Mouse (Mus musculus): ENCODE results near the gene Lnx1. TPM values are rescaled to one million over a fixed set of nuclear protein-coding genes. Genes with fewer than 3 reads are reported as not detected.

Lnx1 gene
- polyA plus RNA-seq, 1 experiment from 2014 or later, result 5.0 TPM

- no peak for TF ChIP-seq CTCF (IDR thresholded peaks at IDR 0.05; ENCODE audit: low read depth)
Observed at GRCm38 (mm10) chr5:74682735-74683134, 20.0 kb downstream of the Lnx1 start.

GRCm38 (mm10) chr5:74679631-74680030 is 23.1 kb downstream of the Lnx1 start:
- Histone ChIP-seq H3K27ac (ENCODE audit: low read depth, low read length) (no peak overlapping the region), H3K9ac (ENCODE audit: low read depth, low read length) (no peak overlapping the region), H3K4me3 (ENCODE audit: low read depth, low read length) (no peak overlapping the region), H3K27me3 (replicated peaks; ENCODE audit: control insufficient read depth, insufficient read depth, low read length) (no peaks in the 10 kb centered on the region), H3K36me3 (ENCODE audit: control insufficient read depth, insufficient read depth) (peaks cover 6% of the 10 kb centered on the region; the same call in 1 of the 2 replicates), H3K4me1 (replicated peaks; ENCODE audit: control insufficient read depth, insufficient read depth, low read length) (no peaks in the 10 kb centered on the region; the same call in 1 of the 2 replicates), H3K4me2 (replicated peaks; ENCODE audit: low read depth) (no peak overlapping the region), H3K9me3 (ENCODE audit: control insufficient read depth) (no peaks in the 10 kb centered on the region)
- ATAC-seq, result no peak
- 69% methylated on average over 7 of the region's 7 CpGs for WGBS
- no peak for TF ChIP-seq CTCF (IDR thresholded peaks at IDR 0.05; ENCODE audit: low read depth)

More at GRCm38 (mm10) chr5:74682735-74683134, 20.0 kb downstream of the Lnx1 start:
- Histone ChIP-seq H3K27me3 (replicated peaks; ENCODE audit: control insufficient read depth, insufficient read depth, low read length) (no peaks in the 10 kb centered on the region), H3K4me2 (replicated peaks; ENCODE audit: low read depth) (no peak overlapping the region), H3K9me3 (ENCODE audit: control insufficient read depth) (no peaks in the 10 kb centered on the region), H3K4me3 (ENCODE audit: low read depth, low read length) (no peak overlapping the region), H3K36me3 (ENCODE audit: control insufficient read depth, insufficient read depth) (peaks cover 9% of the 10 kb centered on the region; the same call in 1 of the 2 replicates), H3K4me1 (replicated peaks; ENCODE audit: control insufficient read depth, insufficient read depth, low read length) (no peaks in the 10 kb centered on the region; the same call in 1 of the 2 replicates), H3K9ac (ENCODE audit: low read depth, low read length) (no peak overlapping the region), H3K27ac (ENCODE audit: low read depth, low read length) (no peak overlapping the region)
- WGBS, result 96% methylated on average over 1 of the region's 1 CpGs
- no peak for ATAC-seq

GRCm38 (mm10) chr5:74678693-74679092 is 24.0 kb downstream of the Lnx1 start:
- H3K4me3 ChIP-seq (ENCODE audit: low read depth, low read length), result no peak overlapping the region
- TF ChIP-seq CTCF (IDR thresholded peaks at IDR 0.05; ENCODE audit: low read depth), result no peak
- no peak overlapping the region for H3K9ac ChIP-seq (ENCODE audit: low read depth, low read length)
- no peak overlapping the region for H3K27ac ChIP-seq (ENCODE audit: low read depth, low read length)
- H3K27me3 ChIP-seq (replicated peaks; ENCODE audit: control insufficient read depth, insufficient read depth, low read length), result no peaks in the 10 kb centered on the region
- no peak for ATAC-seq
- H3K9me3 ChIP-seq (ENCODE audit: control insufficient read depth), result no peaks in the 10 kb centered on the region
- H3K36me3 ChIP-seq (ENCODE audit: control insufficient read depth, insufficient read depth), result peaks cover 6% of the 10 kb centered on the region; the same call in 1 of the 2 replicates
- H3K4me1 ChIP-seq (replicated peaks; ENCODE audit: control insufficient read depth, insufficient read depth, low read length), result no peaks in the 10 kb centered on the region; the same call in 1 of the 2 replicates
- 88% methylated on average over 5 of the region's 5 CpGs for WGBS
- H3K4me2 ChIP-seq (replicated peaks; ENCODE audit: low read depth), result no peak overlapping the region

- no peaks in the 10 kb centered on the region for H3K27me3 ChIP-seq (replicated peaks; ENCODE audit: control insufficient read depth, insufficient read depth, low read length)
- WGBS, result 72% methylated on average over 19 of the region's 19 CpGs
- 0 out of 2 replicates have a peak, but pooled peaks cover 3% of the 10 kb centered on the region for H3K36me3 ChIP-seq (ENCODE audit: control insufficient read depth, insufficient read depth)
- no peak overlapping the region for H3K9ac ChIP-seq (ENCODE audit: low read depth, low read length)
- no peaks in the 10 kb centered on the region for H3K9me3 ChIP-seq (ENCODE audit: control insufficient read depth)
- H3K4me2 ChIP-seq (replicated peaks; ENCODE audit: low read depth), result no peak overlapping the region
- no peak for ATAC-seq
- no peak overlapping the region for H3K4me3 ChIP-seq (ENCODE audit: low read depth, low read length)
- H3K27ac ChIP-seq (ENCODE audit: low read depth, low read length), result no peak overlapping the region
- no peak for TF ChIP-seq CTCF (IDR thresholded peaks at IDR 0.05; ENCODE audit: low read depth)
- H3K4me1 ChIP-seq (replicated peaks; ENCODE audit: control insufficient read depth, insufficient read depth, low read length), result no peaks in the 10 kb centered on the region; the same call in 1 of the 2 replicates
Observed at GRCm38 (mm10) chr5:74677399-74678338, 25.0 kb downstream of the Lnx1 start.

GRCm38 (mm10) chr5:74672556-74672955 is 30.2 kb downstream of the Lnx1 start:
- Histone ChIP-seq H3K9me3 (ENCODE audit: control insufficient read depth) (no peaks in the 10 kb centered on the region), H3K27ac (ENCODE audit: low read depth, low read length) (no peak overlapping the region), H3K36me3 (ENCODE audit: control insufficient read depth, insufficient read depth) (no peaks in the 10 kb centered on the region), H3K4me1 (replicated peaks; ENCODE audit: control insufficient read depth, insufficient read depth, low read length) (no peaks in the 10 kb centered on the region), H3K9ac (ENCODE audit: low read depth, low read length) (no peak overlapping the region), H3K27me3 (replicated peaks; ENCODE audit: control insufficient read depth, insufficient read depth, low read length) (no peaks in the 10 kb centered on the region), H3K4me2 (replicated peaks; ENCODE audit: low read depth) (no peak overlapping the region), H3K4me3 (ENCODE audit: low read depth, low read length) (no peak overlapping the region)
- TF ChIP-seq CTCF (IDR thresholded peaks at IDR 0.05; ENCODE audit: low read depth), result no peak
- ATAC-seq, result no peak
- 87% methylated on average over 5 of the region's 5 CpGs for WGBS

- Histone ChIP-seq H3K27ac (ENCODE audit: low read depth, low read length) (no peak overlapping the region), H3K27me3 (replicated peaks; ENCODE audit: control insufficient read depth, insufficient read depth, low read length) (no peaks in the 10 kb centered on the region), H3K9me3 (ENCODE audit: control insufficient read depth) (no peaks in the 10 kb centered on the region), H3K9ac (ENCODE audit: low read depth, low read length) (no peak overlapping the region), H3K4me2 (replicated peaks; ENCODE audit: low read depth) (no peak overlapping the region), H3K4me1 (replicated peaks; ENCODE audit: control insufficient read depth, insufficient read depth, low read length) (no peaks in the 10 kb centered on the region), H3K4me3 (ENCODE audit: low read depth, low read length) (no peak overlapping the region), H3K36me3 (ENCODE audit: control insufficient read depth, insufficient read depth) (no peaks in the 10 kb centered on the region)
- TF ChIP-seq CTCF (IDR thresholded peaks at IDR 0.05; ENCODE audit: low read depth), result no peak
- no peak for ATAC-seq
- WGBS, result 84% methylated on average over 3 of the region's 3 CpGs
Observed at GRCm38 (mm10) chr5:74670877-74671276, 31.8 kb downstream of the Lnx1 start.
